Mouse (Mus musculus): ENCODE measurements around the gene Cul5. TPM values are rescaled to one million over a fixed set of nuclear protein-coding genes. Genes with fewer than 3 reads are reported as not detected.

The Cul5 gene
- polyA plus RNA-seq, 1 experiment from 2014 or later: 47.0 TPM

Other genes starting within 250 kb of the Cul5 start
- gene Atm, start 133.3 kb downstream of the Cul5 start, polyA plus RNA-seq (2015; fragmentation: Nextera tagmentation; extraction: Ambion mirVana): 12.4 and 13.4 TPM in 2 replicates
- 13.2 and 14.6 TPM in 2 replicates for gene Npat, start 133.0 kb downstream of the Cul5 start, polyA plus RNA-seq (2015; fragmentation: Nextera tagmentation; extraction: Ambion mirVana)
- 171 and 182 TPM in 2 replicates for gene Acat1, start 59.6 kb downstream of the Cul5 start, polyA plus RNA-seq (2015; fragmentation: Nextera tagmentation; extraction: Ambion mirVana)
- 3.7 and 4.2 TPM in 2 replicates for gene Rab39, start 36.2 kb upstream of the Cul5 start, polyA plus RNA-seq (2015; fragmentation: Nextera tagmentation; extraction: Ambion mirVana)
- 9.0 and 9.7 TPM in 2 replicates for gene Slc35f2, start 101.5 kb upstream of the Cul5 start, polyA plus RNA-seq (2015; fragmentation: Nextera tagmentation; extraction: Ambion mirVana)
- gene Sln, start 180.2 kb upstream of the Cul5 start, polyA plus RNA-seq (2015; fragmentation: Nextera tagmentation; extraction: Ambion mirVana): 1.3 and 1.5 TPM in 2 replicates

Data from forebrain, embryonic 15.5 days (tissue).